Mouse (Mus musculus) lung, embryonic 16.5 days (tissue): ENCODE data around the gene Apof. TPM values are rescaled to one million over a fixed set of nuclear protein-coding genes. Genes with fewer than 3 reads are reported as not detected.
A peak's percentile ranks its signal among the peaks of the same experiment; 100 is the strongest.

ENCODE experiments used
- ATAC-seq: fragments of 200-750 bp; cut with Nextera tagmentation; 2 replicates; pipeline ENCODE4 v1.8.0; 2017; ENCODE audit warnings: low read depth, mild to moderate bottlenecking, moderate library complexity
- H3K27ac ChIP-seq: fragments of 300-500 bp; sonication (generic); 2 replicates; pipeline ENCODE4 v1.5.1; 2014; ENCODE audit warnings: mild to moderate bottlenecking, control low read depth, low read length
- H3K27me3 ChIP-seq: fragments of 300-500 bp; sonication (generic); 2 replicates; pipeline ENCODE4 v1.6.1; 2014; ENCODE audit warnings: low read depth, low read length, mixed read lengths; ENCODE audit not compliant: control insufficient read depth, insufficient read depth
- H3K36me3 ChIP-seq: fragments of 300-500 bp; sonication (generic); 2 replicates; pipeline ENCODE4 v1.6.1; 2014; ENCODE audit warnings: low read length; ENCODE audit not compliant: control insufficient read depth, insufficient read depth
- H3K4me1 ChIP-seq: fragments of 300-500 bp; sonication (generic); replicated peaks from 2 replicates; pipeline ENCODE4 v1.6.1; 2014; ENCODE audit warnings: low read length, mixed read lengths; ENCODE audit not compliant: control insufficient read depth, insufficient read depth
- H3K4me2 ChIP-seq: fragments of 300-500 bp; sonication (generic); 2 replicates; pipeline ENCODE4 v1.6.1; 2014; ENCODE audit warnings: low read depth, low read length, control low read depth
- H3K4me3 ChIP-seq: fragments of 300-500 bp; sonication (generic); 2 replicates; pipeline ENCODE4 v1.5.1; 2014; ENCODE audit warnings: mild to moderate bottlenecking, low read length, control low read depth
- H3K9ac ChIP-seq: fragments of 300-500 bp; sonication (generic); 2 replicates; pipeline ENCODE4 v1.6.1; 2014; ENCODE audit warnings: low read length, control low read depth
- H3K9me3 ChIP-seq: fragments of 300-500 bp; sonication (generic); 2 replicates; pipeline ENCODE4 v1.6.1; 2016; ENCODE audit warnings: low read length; ENCODE audit not compliant: control insufficient read depth
- WGBS: fragments of 180-500 bp; shearing (Covaris S2); extraction: QIAGEN DNeasy Blood & Tissue Kit; methylation state at CpG from one replicate; pipeline ENCODE4 v1.1.7; 2014; 5-methylcytosine and 5-hydroxymethylcytosine counted together
- polyA plus RNA-seq: library from polyadenylated mRNA; unstranded; fragments of >200 nt; fragmentation: Nextera tagmentation; extraction: Ambion mirVana; gene quantifications from 2 replicates; pipeline ENCODE4 v1.2.1, GENCODE M21; 2015

Apof gene
- polyA plus RNA-seq, 1 experiment from 2014 or later: 0.43 TPM

GRCm38 (mm10) chr10:128303126-128304021, 34.9 kb downstream of the Apof start, which contains the start of gene Pan2:
Gene Pan2, plus strand, starts transcription at chr10:128303335.
- H3K27ac ChIP-seq: peak within 1 kb of the TSS; percentile 97
- H3K9me3 ChIP-seq: no peaks in the 10 kb centered on the region
- peaks cover 10% of the 10 kb centered on the region for H3K4me1 ChIP-seq
- peak; percentile 99 for ATAC-seq
- H3K27me3 ChIP-seq: no peaks in the 10 kb centered on the region
- H3K36me3 ChIP-seq: 0 out of 2 replicates have a peak, but pooled peaks cover 3% of the 10 kb centered on the region
- WGBS: under 1% methylated on average over 37 of the region's 37 CpGs
- H3K9ac ChIP-seq: peak within 1 kb of the TSS; percentile 88
- H3K4me2 ChIP-seq: peak within 1 kb of the TSS; percentile 75
- H3K4me3 ChIP-seq: peak within 1 kb of the TSS; percentile 67

DNA sequence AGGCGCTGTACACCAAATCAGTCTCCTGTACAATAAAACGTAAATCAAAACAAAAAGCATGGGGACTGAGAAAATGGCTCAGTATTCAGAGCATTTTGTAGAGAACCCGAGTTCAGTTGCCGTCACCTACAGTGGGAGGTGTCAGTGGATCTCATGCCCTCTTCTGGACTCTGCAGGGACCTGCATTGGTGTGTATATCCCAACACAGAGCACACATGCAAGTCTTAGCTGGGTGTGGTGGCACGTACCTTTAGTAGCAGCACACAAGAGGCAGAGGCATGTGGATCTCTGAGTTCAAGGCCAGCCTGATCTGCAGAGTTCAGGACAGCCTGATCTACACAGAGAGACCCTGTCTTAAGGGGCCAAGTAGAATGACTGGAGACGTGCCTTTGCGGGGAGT, 41.2 kb downstream of the Apof start:
- Histone ChIP-seq H3K9me3 (no peaks in the 10 kb centered on the region), H3K27me3 (no peaks in the 10 kb centered on the region), H3K4me2 (no peak overlapping the region), H3K27ac (no peak overlapping the region), H3K4me3 (no peak overlapping the region), H3K9ac (no peak overlapping the region), H3K4me1 (peaks cover 7% of the 10 kb centered on the region), H3K36me3 (peaks cover 30% of the 10 kb centered on the region)
- WGBS: 85% methylated on average over 7 of the region's 7 CpGs
- ATAC-seq: no peak

DNA sequence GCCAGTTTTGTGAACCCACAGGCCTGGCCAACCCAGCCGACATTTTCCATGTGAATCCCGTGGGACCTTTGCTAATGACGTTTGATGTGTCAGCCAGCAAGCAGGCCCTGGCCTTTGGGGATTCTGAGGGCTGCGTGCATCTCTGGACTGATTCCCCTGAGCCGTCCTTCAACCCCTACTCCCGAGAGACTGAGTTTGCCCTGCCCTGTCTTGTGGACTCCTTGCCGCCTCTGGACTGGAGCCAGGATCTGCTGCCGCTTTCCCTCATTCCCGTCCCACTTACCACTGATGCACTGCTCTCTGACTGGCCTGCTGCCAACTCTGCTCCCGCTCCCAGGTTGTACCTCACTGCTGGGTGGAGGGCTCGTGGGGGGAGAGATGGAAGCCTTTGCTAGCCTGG, 41.7 kb downstream of the Apof start:
- peaks cover 7% of the 10 kb centered on the region for H3K4me1 ChIP-seq
- peak; percentile 82 for ATAC-seq
- H3K4me2 ChIP-seq: no peak overlapping the region
- H3K9me3 ChIP-seq: no peaks in the 10 kb centered on the region
- no peaks in the 10 kb centered on the region for H3K27me3 ChIP-seq
- H3K9ac ChIP-seq: no peak overlapping the region
- 36% methylated on average over 11 of the region's 11 CpGs for WGBS
- no peak overlapping the region for H3K27ac ChIP-seq
- H3K36me3 ChIP-seq: peaks cover 35% of the 10 kb centered on the region
- no peak overlapping the region for H3K4me3 ChIP-seq

- WGBS: 56% methylated on average over 4 of the region's 4 CpGs
- Histone ChIP-seq H3K27ac (no peak overlapping the region), H3K4me1 (peaks cover 7% of the 10 kb centered on the region), H3K4me2 (no peak overlapping the region), H3K9me3 (no peaks in the 10 kb centered on the region), H3K9ac (no peak overlapping the region), H3K4me3 (no peak overlapping the region), H3K36me3 (peaks cover 42% of the 10 kb centered on the region), H3K27me3 (no peaks in the 10 kb centered on the region)
- ATAC-seq: no peak
These were observed 42.4 kb downstream of the Apof start for GRCm38 (mm10) chr10:128310902-128311301.

- Histone ChIP-seq H3K9me3 (no peaks in the 10 kb centered on the region), H3K36me3 (peaks cover 50% of the 10 kb centered on the region), H3K4me2 (no peak overlapping the region), H3K4me1 (no peaks in the 10 kb centered on the region), H3K4me3 (no peak overlapping the region), H3K27ac (no peak overlapping the region), H3K9ac (no peak overlapping the region), H3K27me3 (no peaks in the 10 kb centered on the region)
- WGBS: 87% methylated on average over 8 of the region's 8 CpGs
- ATAC-seq: no peak
These were observed 47.1 kb downstream of the Apof start for GRCm38 (mm10) chr10:128315578-128315977.

Other genes starting within 250 kb of the Apof start
- 647 and 740 TPM in 2 replicates for gene Naca, start 233.1 kb upstream of the Apof start, polyA plus RNA-seq
- 432 and 461 TPM in 2 replicates for gene Ptges3, start 209.7 kb upstream of the Apof start, polyA plus RNA-seq
- gene Atp5b, start 185.4 kb upstream of the Apof start, polyA plus RNA-seq: 2,116 and 2,117 TPM in 2 replicates
- 10.2 and 11.4 TPM in 2 replicates for gene Baz2a, start 177.1 kb upstream of the Apof start, polyA plus RNA-seq
- gene Rbms2, start 88.4 kb upstream of the Apof start, polyA plus RNA-seq: 37.4 and 40.7 TPM in 2 replicates
- gene Gls2, start 74.2 kb upstream of the Apof start, polyA plus RNA-seq: 1.6 and 1.7 TPM in 2 replicates
- 24.1 and 24.5 TPM in 2 replicates for gene Spryd4, start 56.9 kb upstream of the Apof start, polyA plus RNA-seq
- gene Mip, start 42.8 kb upstream of the Apof start, polyA plus RNA-seq: not detected in 2 replicates
- 52.1 and 58.4 TPM in 2 replicates for gene Timeless, start 36.6 kb upstream of the Apof start, polyA plus RNA-seq
- 0.14 and 0.63 TPM in 2 replicates for gene Apon, start 14.6 kb upstream of the Apof start, polyA plus RNA-seq
- 12.3 and 13.1 TPM in 2 replicates for gene Stat2, start 1.9 kb downstream of the Apof start, polyA plus RNA-seq
- 0.34 and 0.38 TPM in 2 replicates for gene Il23a, start 30.1 kb downstream of the Apof start, polyA plus RNA-seq
- 38.7 and 39.8 TPM in 2 replicates for gene Pan2, start 34.7 kb downstream of the Apof start, polyA plus RNA-seq
- gene Cnpy2, start 53.8 kb downstream of the Apof start, polyA plus RNA-seq: 326 and 347 TPM in 2 replicates
- gene Cs, start 69.1 kb downstream of the Apof start, polyA plus RNA-seq: 171 TPM in 2 replicates
- 3.7 and 4.6 TPM in 2 replicates for gene Coq10a, start 100.3 kb downstream of the Apof start, polyA plus RNA-seq
- gene Ankrd52, start 108.4 kb downstream of the Apof start, polyA plus RNA-seq: 8.4 and 9.6 TPM in 2 replicates
- 0.13 and 1.0 TPM in 2 replicates for gene Slc39a5, start 132.6 kb downstream of the Apof start, polyA plus RNA-seq
- 67.7 and 74.5 TPM in 2 replicates for gene Nabp2, start 142.8 kb downstream of the Apof start, polyA plus RNA-seq
- 41.4 and 42.7 TPM in 2 replicates for gene Rnf41, start 143.0 kb downstream of the Apof start, polyA plus RNA-seq
- 71.3 and 76.4 TPM in 2 replicates for gene Smarcc2, start 190.6 kb downstream of the Apof start, polyA plus RNA-seq
- gene Myl6, start 225.5 kb downstream of the Apof start, polyA plus RNA-seq: 1,564 and 1,684 TPM in 2 replicates
- gene Myl6b, start 230.0 kb downstream of the Apof start, polyA plus RNA-seq: 3.5 and 5.1 TPM in 2 replicates